ENCODE assay signal across 7 mouse cellular contexts in genomic region chr14:22807726-22808594, GRCm38 (mm10).
DNase-seq lines count a peak whose midpoint lies in the region; ATAC-seq lines count a peak whose summit lies in the region.

No protein-coding gene starts in this region.

- 4% methylated on average over 20 of the region's 20 CpGs for WGBS in intestine, embryonic 16.5 days
- WGBS in macrophage (ENCODE audit: missing documents) = 17% methylated on average over 20 of the region's 20 CpGs

- H3K27me3 ChIP-seq in intestine, embryonic 16.5 days (replicated peaks; ENCODE audit: control insufficient read depth, insufficient read depth, low read length) = no peaks in the 10 kb centered on the region

- 0 out of 2 replicates have a peak overlapping the region, but pooled peaks have one; percentile 27 for H3K9ac ChIP-seq in intestine, embryonic 16.5 days (ENCODE audit: low read depth, low read length)

- H3K79me2 ChIP-seq in macrophage (ENCODE audit: inconsistent target) = no peaks in the 10 kb centered on the region

- peak overlapping the region; percentile 21; the same call in 1 of the 2 replicates for H3K4me3 ChIP-seq in intestine, embryonic 16.5 days (ENCODE audit: low read length)
- H3K4me3 ChIP-seq in macrophage (ENCODE audit: inconsistent target) = no peak overlapping the region; the same call in 1 of the 2 replicates

- H3K36me3 ChIP-seq in intestine, embryonic 16.5 days (ENCODE audit: control insufficient read depth, insufficient read depth, low read length) = no peaks in the 10 kb centered on the region
- no peaks in the 10 kb centered on the region for H3K36me3 ChIP-seq in macrophage (ENCODE audit: inconsistent target)

- intact Hi-C loops in left cerebral cortex, postnatal 10 days (cut with DNase I) = loop anchor here (10.0 kb wide), 2 partner anchors 233 to 823 kb away; partner anchors contain the start of gene Zfp503

- H3K9me3 ChIP-seq in intestine, embryonic 16.5 days (ENCODE audit: control insufficient read depth, low read length) = no peaks in the 10 kb centered on the region

- H3K4me1 ChIP-seq in intestine, embryonic 16.5 days (ENCODE audit: control insufficient read depth, insufficient read depth, low read length) = peaks cover 34% of the 10 kb centered on the region

- peak; percentile 94 for ATAC-seq in common myeloid progenitor, adult 5-6 weeks (replicated peaks; ENCODE audit: low read depth, poor library complexity, severe bottlenecking)
- peak; percentile 84 for ATAC-seq in intestine, embryonic 16.5 days

- DNase-seq in adrenal gland, adult 2 months = peak; percentile 76
- peak; percentile 55 for DNase-seq in gastrocnemius, postnatal 10 days
- peak; percentile 55 to 71 for DNase-seq in left cerebral cortex, postnatal 10 days (ENCODE audit: extremely low spot score in 1 of 2, low spot score in 2 of 2)
- peak; percentile 78 to 82 for DNase-seq in right cerebral cortex, postnatal 10 days (ENCODE audit: low spot score in 2 of 2)

- H3K27ac ChIP-seq in intestine, embryonic 16.5 days (ENCODE audit: low read length) = no peak overlapping the region
- H3K27ac ChIP-seq in macrophage = peak overlapping the region; percentile 45

- H3K4me2 ChIP-seq in intestine, embryonic 16.5 days (ENCODE audit: low read depth, low read length) = peak overlapping the region; percentile 50
